Mouse (Mus musculus) heart, adult 2 months (tissue): Measurements from ENCODE around the gene Laptm5.

ENCODE experiments used
- CTCF ChIP-seq: fragments of 200-600 bp; IDR thresholded peaks from 2 replicates; pipeline ENCODE4 v1.8.1; 2022; ENCODE audit warnings: antibody characterized with exemption, mild to moderate bottlenecking, moderate library complexity
- EP300 ChIP-seq: fragments of 200-500 bp; IDR thresholded peaks from 2 replicates; pipeline ENCODE4 v1.6.1; 2011; ENCODE audit warnings: low read depth, low read length, control low read depth; ENCODE audit not compliant: insufficient read depth

GRCm38 (mm10) chr4:130895701-130896100 lies 17.2 kb upstream of the Laptm5 start:
- TF ChIP-seq CTCF (no peak), EP300 (no peak)
